Mouse (Mus musculus): ENCODE measurements around the gene Inafm1. TPM values are rescaled to one million over a fixed set of nuclear protein-coding genes. Genes with fewer than 3 reads are reported as not detected.
"Not testable (repeated sequence)": the region's sequence is repeated elsewhere in the genome, so short reads cannot be mapped to it uniquely, and the experiment has no call there.

Gene Inafm1
- total and polyA plus RNA-seq, 2 experiments from 2014 or later = 71.3 to 78.4 TPM

- Histone ChIP-seq H3K9ac (replicated peaks; ENCODE audit: low read length) (no peak overlapping the region), H3K27ac (no peak overlapping the region), H3K4me1 (ENCODE audit: insufficient read depth, low read length) (no peaks in the 10 kb centered on the region), H3K9me3 (ENCODE audit: low read length) (no peaks in the 10 kb centered on the region), H3K4me3 (ENCODE audit: low read length) (no peak overlapping the region), H3K27me3 (ENCODE audit: insufficient read depth, low read length) (no peaks in the 10 kb centered on the region), H3K36me3 (ENCODE audit: insufficient read depth, low read length) (no peaks in the 10 kb centered on the region), H3K4me2 (ENCODE audit: low read depth, low read length) (no peak overlapping the region)
- 87% methylated on average over 11 of the region's 11 CpGs for WGBS
- DNase-seq (ENCODE audit: low spot score) = no peak
- TF ChIP-seq CTCF (IDR thresholded peaks at IDR 0.05; ENCODE audit: low read depth) = no peak
- no peak for ATAC-seq
These were observed 15.6 kb downstream of the Inafm1 start for GRCm38 (mm10) chr7:16257830-16258229.

GRCm38 (mm10) chr7:16255963-16256362 lies 17.5 kb downstream of the Inafm1 start:
- not testable (repeated sequence) for H3K9me3 ChIP-seq (ENCODE audit: low read length); H3K9ac ChIP-seq (replicated peaks; ENCODE audit: low read length); H3K4me1 ChIP-seq (ENCODE audit: insufficient read depth, low read length); DNase-seq (ENCODE audit: low spot score); ATAC-seq; H3K27me3 ChIP-seq (ENCODE audit: insufficient read depth, low read length); H3K4me3 ChIP-seq (ENCODE audit: low read length); H3K27ac ChIP-seq; H3K36me3 ChIP-seq (ENCODE audit: insufficient read depth, low read length); H3K4me2 ChIP-seq (ENCODE audit: low read depth, low read length)
- 84% methylated on average over 4 of the region's 4 CpGs for WGBS

GRCm38 (mm10) chr7:16254195-16254594 lies 19.2 kb downstream of the Inafm1 start:
- no peak for ATAC-seq

GRCm38 (mm10) chr7:16250687-16251086 lies 22.7 kb downstream of the Inafm1 start:
- H3K4me2 ChIP-seq (ENCODE audit: low read depth, low read length) = no peak overlapping the region
- H3K4me3 ChIP-seq (ENCODE audit: low read length) = no peak overlapping the region
- H3K27ac ChIP-seq = no peak overlapping the region
- H3K27me3 ChIP-seq (ENCODE audit: insufficient read depth, low read length) = no peaks in the 10 kb centered on the region
- no peaks in the 10 kb centered on the region for H3K9me3 ChIP-seq (ENCODE audit: low read length)
- no peaks in the 10 kb centered on the region for H3K4me1 ChIP-seq (ENCODE audit: insufficient read depth, low read length)
- no peak overlapping the region for H3K9ac ChIP-seq (replicated peaks; ENCODE audit: low read length)
- H3K36me3 ChIP-seq (ENCODE audit: insufficient read depth, low read length) = no peaks in the 10 kb centered on the region
- no peak for ATAC-seq
- no peak for DNase-seq (ENCODE audit: low spot score)
- TF ChIP-seq CTCF (IDR thresholded peaks at IDR 0.05; ENCODE audit: low read depth) = no peak
- 85% methylated on average over 5 of the region's 5 CpGs for WGBS

More at GRCm38 (mm10) chr7:16254195-16254594, 19.2 kb downstream of the Inafm1 start:
- H3K9me3 ChIP-seq (ENCODE audit: low read length) = no peaks in the 10 kb centered on the region
- H3K4me2 ChIP-seq (ENCODE audit: low read depth, low read length) = no peak overlapping the region
- DNase-seq (ENCODE audit: low spot score) = no peak
- 68% methylated on average over 4 of the region's 4 CpGs for whole genome bisulfite sequencing
- no peaks in the 10 kb centered on the region for H3K4me1 ChIP-seq (ENCODE audit: insufficient read depth, low read length)
- no peaks in the 10 kb centered on the region for H3K36me3 ChIP-seq (ENCODE audit: insufficient read depth, low read length)
- H3K4me3 ChIP-seq (ENCODE audit: low read length) = no peak overlapping the region
- no peaks in the 10 kb centered on the region for H3K27me3 ChIP-seq (ENCODE audit: insufficient read depth, low read length)
- H3K27ac ChIP-seq = no peak overlapping the region
- no peak overlapping the region for H3K9ac ChIP-seq (replicated peaks; ENCODE audit: low read length)
- TF ChIP-seq CTCF (IDR thresholded peaks at IDR 0.05; ENCODE audit: low read depth) = no peak

- no peaks in the 10 kb centered on the region for H3K36me3 ChIP-seq (ENCODE audit: insufficient read depth, low read length)
- ATAC-seq = no peak
- H3K9me3 ChIP-seq (ENCODE audit: low read length) = no peaks in the 10 kb centered on the region
- DNase-seq (ENCODE audit: low spot score) = no peak
- 67% methylated on average over 1 of the region's 4 CpGs for WGBS
- no peak for TF ChIP-seq CTCF (IDR thresholded peaks at IDR 0.05; ENCODE audit: low read depth)
- H3K4me2 ChIP-seq (ENCODE audit: low read depth, low read length) = no peak overlapping the region
- no peaks in the 10 kb centered on the region for H3K27me3 ChIP-seq (ENCODE audit: insufficient read depth, low read length)
- H3K9ac ChIP-seq (replicated peaks; ENCODE audit: low read length) = no peak overlapping the region
- H3K27ac ChIP-seq = no peak overlapping the region
- no peaks in the 10 kb centered on the region for H3K4me1 ChIP-seq (ENCODE audit: insufficient read depth, low read length)
- H3K4me3 ChIP-seq (ENCODE audit: low read length) = no peak overlapping the region
These were observed 27.5 kb downstream of the Inafm1 start for GRCm38 (mm10) chr7:16245958-16246357.

GRCm38 (mm10) chr7:16244067-16244466 lies 29.4 kb downstream of the Inafm1 start, which contains the start of gene C5ar2:
Gene C5ar2 (minus strand): TSS chr7:16244154.
- no peaks in the 10 kb centered on the region for H3K9me3 ChIP-seq (ENCODE audit: low read length)
- H3K27me3 ChIP-seq (ENCODE audit: insufficient read depth, low read length) = no peaks in the 10 kb centered on the region
- ATAC-seq (no peak), DNase-seq (ENCODE audit: low spot score) (no peak)
- H3K9ac ChIP-seq (replicated peaks; ENCODE audit: low read length) = no peak within 1 kb of the TSS
- no peak for TF ChIP-seq CTCF (IDR thresholded peaks at IDR 0.05; ENCODE audit: low read depth)
- no peak within 1 kb of the TSS for H3K4me2 ChIP-seq (ENCODE audit: low read depth, low read length)
- no peaks in the 10 kb centered on the region for H3K36me3 ChIP-seq (ENCODE audit: insufficient read depth, low read length)
- WGBS = 78% methylated on average over 5 of the region's 5 CpGs
- H3K4me3 ChIP-seq (ENCODE audit: low read length) = no peak within 1 kb of the TSS
- no peak within 1 kb of the TSS for H3K27ac ChIP-seq
- H3K4me1 ChIP-seq (ENCODE audit: insufficient read depth, low read length) = no peaks in the 10 kb centered on the region

GRCm38 (mm10) chr7:16242198-16242597 lies 31.2 kb downstream of the Inafm1 start:
- no peak for ATAC-seq
- WGBS = 92% methylated on average over 6 of the region's 6 CpGs
- H3K4me2 ChIP-seq (ENCODE audit: low read depth, low read length) = no peak overlapping the region
- no peak overlapping the region for H3K9ac ChIP-seq (replicated peaks; ENCODE audit: low read length)
- no peak for DNase-seq (ENCODE audit: low spot score)
- H3K27me3 ChIP-seq (ENCODE audit: insufficient read depth, low read length) = no peaks in the 10 kb centered on the region
- no peak overlapping the region for H3K4me3 ChIP-seq (ENCODE audit: low read length)
- H3K27ac ChIP-seq = no peak overlapping the region
- H3K9me3 ChIP-seq (ENCODE audit: low read length) = no peaks in the 10 kb centered on the region
- no peak for TF ChIP-seq CTCF (IDR thresholded peaks at IDR 0.05; ENCODE audit: low read depth)
- no peaks in the 10 kb centered on the region for H3K4me1 ChIP-seq (ENCODE audit: insufficient read depth, low read length)
- no peaks in the 10 kb centered on the region for H3K36me3 ChIP-seq (ENCODE audit: insufficient read depth, low read length)
